Mouse (Mus musculus) thymus, adult 2 months (tissue): ENCODE results near the gene Csf2rb. TPM values are rescaled to one million over a fixed set of nuclear protein-coding genes. Genes with fewer than 3 reads are reported as not detected.

Experiments used
- DNase-seq: peaks from one replicate; pipeline ENCODE4 v3.0.0; 2021
- H3K27ac ChIP-seq: fragments of 200-500 bp; 2 replicates; pipeline ENCODE4 v1.5.1; 2012; ENCODE audit warnings: low read length, control low read depth; ENCODE audit not compliant: control insufficient read depth, insufficient read depth
- H3K27me3 ChIP-seq: fragments of 200-500 bp; 2 replicates; pipeline ENCODE4 v1.6.1; 2012; ENCODE audit warnings: mild to moderate bottlenecking, low read length, moderate library complexity, mixed read lengths; ENCODE audit not compliant: control insufficient read depth, insufficient read depth
- H3K36me3 ChIP-seq: fragments of 200-500 bp; 2 replicates; pipeline ENCODE4 v1.6.1; 2012; ENCODE audit warnings: mild to moderate bottlenecking, low read length, moderate library complexity; ENCODE audit not compliant: control insufficient read depth, insufficient read depth
- H3K4me1 ChIP-seq: fragments of 200-500 bp; replicated peaks from 2 replicates; pipeline ENCODE4 v1.6.1; 2012; ENCODE audit warnings: low read length; ENCODE audit not compliant: control insufficient read depth, insufficient read depth
- H3K4me3 ChIP-seq: fragments of 200-500 bp; 2 replicates; pipeline ENCODE4 v1.5.1; 2012; ENCODE audit warnings: mild to moderate bottlenecking, low read length, control low read depth, moderate library complexity; ENCODE audit not compliant: control insufficient read depth, insufficient read depth
- CTCF ChIP-seq: fragments of 200-500 bp; IDR thresholded peaks from 2 replicates; pipeline ENCODE4 v1.5.1; 2012; ENCODE audit warnings: mild to moderate bottlenecking, control low read depth, low read length, moderate library complexity, borderline replicate concordance; ENCODE audit not compliant: control insufficient read depth, poor library complexity, insufficient read depth; ENCODE audit errors: extremely low read depth
- POLR2A ChIP-seq: fragments of 200-500 bp; IDR thresholded peaks from 2 replicates; pipeline ENCODE4 v1.6.1; 2012; ENCODE audit warnings: mild to moderate bottlenecking, low read length, control low read depth, moderate library complexity; ENCODE audit not compliant: control insufficient read depth, poor library complexity, insufficient read depth; ENCODE audit errors: extremely low read depth
- WGBS: fragments of 180-500 bp; shearing (Covaris S2); methylation state at CpG from one replicate; pipeline ENCODE4 v1.1.7; 2018; 5-methylcytosine and 5-hydroxymethylcytosine counted together
- polyA plus RNA-seq: library from polyadenylated mRNA; depleted of rRNA; stranded (reverse); fragments of >200 nt; gene quantifications from 2 replicates; pipeline ENCODE4 v1.2.3, GENCODE M21; 2012

Gene Csf2rb
- polyA plus RNA-seq, 1 experiment, result 38.3 TPM

GRCm38 (mm10) chr15:78344567-78344966 lies 19.0 kb downstream of the Csf2rb start:
- Histone ChIP-seq H3K36me3 (no peaks in the 10 kb centered on the region), H3K4me3 (no peak overlapping the region), H3K27me3 (no peaks in the 10 kb centered on the region), H3K4me1 (no peaks in the 10 kb centered on the region), H3K27ac (no peak overlapping the region)
- no peak for TF ChIP-seq POLR2A
- no peak for TF ChIP-seq CTCF
- 97% methylated on average over 3 of the region's 3 CpGs for WGBS
- DNase-seq, result no peak

- no peak for DNase-seq
- Histone ChIP-seq H3K4me1 (no peaks in the 10 kb centered on the region), H3K27me3 (no peaks in the 10 kb centered on the region), H3K27ac (no peak overlapping the region), H3K36me3 (no peaks in the 10 kb centered on the region), H3K4me3 (no peak overlapping the region)
- TF ChIP-seq CTCF (no peak), POLR2A (no peak)
- 80% methylated on average over 3 of the region's 3 CpGs for WGBS
These were observed 26.1 kb downstream of the Csf2rb start for GRCm38 (mm10) chr15:78351586-78352165.

GRCm38 (mm10) chr15:78354958-78355357 lies 29.4 kb downstream of the Csf2rb start:
- Histone ChIP-seq H3K27me3 (no peaks in the 10 kb centered on the region), H3K27ac (no peak overlapping the region), H3K36me3 (no peaks in the 10 kb centered on the region), H3K4me3 (no peak overlapping the region), H3K4me1 (no peaks in the 10 kb centered on the region)
- WGBS, result 0% methylated on average over 1 of the region's 1 CpGs
- no peak for TF ChIP-seq POLR2A
- TF ChIP-seq CTCF, result no peak
- peak; percentile 48 for DNase-seq

GRCm38 (mm10) chr15:78355548-78355947 lies 30.0 kb downstream of the Csf2rb start:
- 69% methylated on average over 5 of the region's 5 CpGs for WGBS

GRCm38 (mm10) chr15:78365916-78366315 lies 40.4 kb downstream of the Csf2rb start:
- 90% methylated on average over 2 of the region's 2 CpGs for WGBS
- no peaks in the 10 kb centered on the region for H3K27me3 ChIP-seq
- H3K27ac ChIP-seq, result no peak overlapping the region
- no peaks in the 10 kb centered on the region for H3K36me3 ChIP-seq
- H3K4me3 ChIP-seq, result no peak overlapping the region
- TF ChIP-seq POLR2A, result no peak
- TF ChIP-seq CTCF, result no peak
- DNase-seq, result no peak
- peaks cover 6% of the 10 kb centered on the region for H3K4me1 ChIP-seq

More at GRCm38 (mm10) chr15:78355548-78355947, 30.0 kb downstream of the Csf2rb start:
- TF ChIP-seq POLR2A (no peak), CTCF (no peak)
- Histone ChIP-seq H3K4me1 (no peaks in the 10 kb centered on the region), H3K27me3 (no peaks in the 10 kb centered on the region), H3K4me3 (no peak overlapping the region), H3K27ac (no peak overlapping the region), H3K36me3 (no peaks in the 10 kb centered on the region)
- no peak for DNase-seq

- Histone ChIP-seq H3K27me3 (no peaks in the 10 kb centered on the region), H3K4me1 (peaks cover 6% of the 10 kb centered on the region), H3K27ac (no peak overlapping the region), H3K4me3 (no peak overlapping the region), H3K36me3 (no peaks in the 10 kb centered on the region)
- no peak for TF ChIP-seq POLR2A
- TF ChIP-seq CTCF, result no peak
- WGBS, result 93% methylated on average over 8 of the region's 8 CpGs
- DNase-seq, result no peak
These were observed 41.3 kb downstream of the Csf2rb start for GRCm38 (mm10) chr15:78366875-78367274.

- Histone ChIP-seq H3K4me3 (no peak overlapping the region), H3K27me3 (no peaks in the 10 kb centered on the region), H3K27ac (no peak overlapping the region), H3K36me3 (no peaks in the 10 kb centered on the region), H3K4me1 (peaks cover 6% of the 10 kb centered on the region)
- no peak for TF ChIP-seq POLR2A
- TF ChIP-seq CTCF, result no peak
- WGBS, result 47% methylated on average over 3 of the region's 3 CpGs
- DNase-seq, result no peak
These were observed 42.3 kb downstream of the Csf2rb start for GRCm38 (mm10) chr15:78367811-78368210.
